Mouse (Mus musculus) embryonic fibroblast, embryonic 13.5 days (primary cell): ENCODE measurements around the gene Abcb8.
"Not testable (repeated sequence)": the region's sequence is repeated elsewhere in the genome, so short reads cannot be mapped to it uniquely, and the experiment has no call there.

Experiments
- CTCF ChIP-seq: IDR thresholded peaks from 2 replicates; pipeline ENCODE4 v1.5.1; 2011; ENCODE audit warnings: mild to moderate bottlenecking, control low read depth, low read length, moderate library complexity, borderline replicate concordance; ENCODE audit not compliant: insufficient read depth
- POLR2A ChIP-seq: IDR thresholded peaks from 2 replicates; pipeline ENCODE4 v1.6.1; 2011; ENCODE audit warnings: low read depth, mild to moderate bottlenecking, control low read depth, low read length, moderate library complexity

DNA sequence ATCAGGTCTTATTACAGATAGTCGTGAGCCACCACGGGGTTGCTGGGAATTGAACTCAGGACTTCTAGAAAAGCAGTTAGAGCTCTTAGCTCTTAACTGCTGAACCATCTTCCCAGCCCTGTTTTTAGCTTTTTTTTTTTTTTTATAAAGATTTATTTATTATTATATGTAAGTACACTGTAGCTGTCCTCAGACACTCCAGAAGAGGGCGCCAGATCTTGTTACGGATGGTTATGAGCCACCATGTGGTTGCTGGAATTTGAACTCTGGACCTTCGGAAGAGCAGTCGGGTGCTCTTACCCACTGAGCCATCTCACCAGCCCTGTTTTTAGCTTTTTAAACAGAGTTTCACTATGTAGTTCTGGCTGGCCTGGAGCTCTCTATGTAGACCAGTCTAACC is 2.8 kb downstream of the Abcb8 start:
- not testable (repeated sequence) for TF ChIP-seq CTCF, POLR2A
